Mouse (Mus musculus): ENCODE results near the gene Omt2a. TPM values are rescaled to one million over a fixed set of nuclear protein-coding genes. Genes with fewer than 3 reads are reported as not detected.
"Not testable (repeated sequence)": the region's sequence is repeated elsewhere in the genome, so short reads cannot be mapped to it uniquely, and the experiment has no call there.

The Omt2a gene
- polyA plus RNA-seq, 1 experiment from 2014 or later, result not detected

DNA sequence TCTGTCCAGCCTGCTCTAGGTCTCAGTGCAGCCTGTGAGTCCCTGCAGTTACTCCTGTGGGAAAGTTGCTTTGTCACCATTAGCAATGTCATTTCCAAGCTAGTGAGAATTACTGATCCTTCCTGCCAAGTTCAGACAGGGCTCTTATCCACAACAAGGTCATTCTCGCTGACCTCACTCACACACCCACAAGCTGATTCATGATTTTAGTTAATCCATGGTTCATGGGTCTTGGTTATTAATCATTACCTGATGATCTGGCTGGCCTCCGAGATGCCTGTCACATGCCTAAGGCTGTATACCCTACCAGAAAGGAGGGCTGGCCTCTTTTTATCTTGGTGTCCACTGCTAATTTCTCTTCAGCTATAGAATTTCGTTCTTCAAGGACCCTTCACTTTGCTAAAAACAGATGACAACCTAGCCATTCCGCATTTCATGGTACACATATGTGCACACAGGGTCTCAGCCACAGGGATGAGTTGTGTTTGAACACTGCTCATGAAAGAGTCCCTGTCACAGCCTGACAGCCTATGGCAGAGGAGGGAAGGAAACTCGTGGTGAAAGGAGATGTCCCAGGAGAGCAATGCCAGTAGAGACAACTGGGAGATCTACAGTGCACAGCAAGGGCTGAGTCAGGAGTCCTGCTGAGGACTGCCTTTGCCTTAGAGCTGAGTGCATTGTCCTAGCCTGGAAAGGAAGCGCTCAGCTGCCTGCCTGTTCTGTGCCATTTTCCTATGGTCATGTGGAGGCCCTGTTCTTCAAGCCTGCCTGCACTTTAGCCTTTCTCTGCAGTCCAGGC is 33.8 kb upstream of the Omt2a start:
- H3K4me1 ChIP-seq (replicated peaks); ATAC-seq (ENCODE audit: insufficient read depth); H3K27me3 ChIP-seq; H3K36me3 ChIP-seq (replicated peaks); H3K4me3 ChIP-seq (replicated peaks); H3K9me3 ChIP-seq (replicated peaks); H3K9ac ChIP-seq; H3K4me2 ChIP-seq; H3K27ac ChIP-seq (replicated peaks): not testable (repeated sequence)
- 43% methylated on average over 6 of the region's 6 CpGs for WGBS (ENCODE audit: insufficient replicate concordance)

GRCm38 (mm10) chr9:78347004-78347403 is 32.4 kb upstream of the Omt2a start:
- no peaks in the 10 kb centered on the region for H3K9me3 ChIP-seq (replicated peaks)
- no peak overlapping the region for H3K4me2 ChIP-seq
- H3K27me3 ChIP-seq, result no peaks in the 10 kb centered on the region
- H3K36me3 ChIP-seq (replicated peaks), result no peaks in the 10 kb centered on the region
- H3K9ac ChIP-seq, result no peak overlapping the region
- H3K4me3 ChIP-seq (replicated peaks), result no peak overlapping the region
- no peak overlapping the region for H3K27ac ChIP-seq (replicated peaks)
- no peak for ATAC-seq (ENCODE audit: insufficient read depth)
- no peaks in the 10 kb centered on the region for H3K4me1 ChIP-seq (replicated peaks)
- 38% methylated on average over 3 of the region's 3 CpGs for WGBS (ENCODE audit: insufficient replicate concordance)

GRCm38 (mm10) chr9:78345235-78345634 is 30.6 kb upstream of the Omt2a start:
- not testable (repeated sequence) for H3K4me1 ChIP-seq (replicated peaks); H3K4me2 ChIP-seq; ATAC-seq (ENCODE audit: insufficient read depth); H3K9ac ChIP-seq; H3K4me3 ChIP-seq (replicated peaks); H3K27me3 ChIP-seq; H3K36me3 ChIP-seq (replicated peaks); H3K9me3 ChIP-seq (replicated peaks); H3K27ac ChIP-seq (replicated peaks)
- whole genome bisulfite sequencing (ENCODE audit: insufficient replicate concordance), result 35% methylated on average over 4 of the region's 4 CpGs

DNA sequence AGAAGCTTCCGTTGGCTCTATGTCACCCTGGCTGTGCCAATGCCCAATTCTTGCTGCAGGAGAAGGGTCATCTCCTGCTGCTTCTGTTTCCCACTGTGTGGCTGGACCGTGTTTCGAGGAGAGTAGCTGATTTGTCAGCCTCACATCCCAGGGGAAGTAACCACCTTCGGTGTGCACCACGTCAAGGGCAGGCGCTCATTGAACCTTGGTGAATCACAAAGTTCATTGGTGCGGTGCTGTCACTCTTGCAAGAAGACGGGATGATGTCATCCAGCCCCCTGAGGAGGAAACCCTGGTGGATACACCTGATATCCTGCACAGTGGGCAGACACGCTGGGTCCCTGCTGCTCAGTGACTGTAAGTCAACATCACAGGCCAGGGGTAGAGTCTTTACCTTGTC is 28.5 kb upstream of the Omt2a start:
- H3K27me3 ChIP-seq; H3K4me1 ChIP-seq (replicated peaks); H3K4me3 ChIP-seq (replicated peaks); H3K27ac ChIP-seq (replicated peaks); H3K4me2 ChIP-seq; H3K9ac ChIP-seq; H3K9me3 ChIP-seq (replicated peaks); ATAC-seq (ENCODE audit: insufficient read depth); H3K36me3 ChIP-seq (replicated peaks): not testable (repeated sequence)
- 63% methylated on average over 9 of the region's 9 CpGs for WGBS (ENCODE audit: insufficient replicate concordance)

GRCm38 (mm10) chr9:78342494-78342893 is 27.9 kb upstream of the Omt2a start:
- not testable (repeated sequence) for ATAC-seq (ENCODE audit: insufficient read depth)

GRCm38 (mm10) chr9:78340324-78340723 is 25.7 kb upstream of the Omt2a start:
- 19% methylated on average over 8 of the region's 8 CpGs for WGBS (ENCODE audit: insufficient replicate concordance)
- H3K27ac ChIP-seq (replicated peaks); H3K9ac ChIP-seq; H3K9me3 ChIP-seq (replicated peaks); H3K36me3 ChIP-seq (replicated peaks); ATAC-seq (ENCODE audit: insufficient read depth); H3K27me3 ChIP-seq; H3K4me2 ChIP-seq; H3K4me3 ChIP-seq (replicated peaks); H3K4me1 ChIP-seq (replicated peaks): not testable (repeated sequence)

More at GRCm38 (mm10) chr9:78342494-78342893, 27.9 kb upstream of the Omt2a start:
- not testable (repeated sequence) for H3K36me3 ChIP-seq (replicated peaks); H3K9ac ChIP-seq; H3K4me3 ChIP-seq (replicated peaks); H3K4me2 ChIP-seq; H3K27me3 ChIP-seq; H3K27ac ChIP-seq (replicated peaks); H3K4me1 ChIP-seq (replicated peaks); H3K9me3 ChIP-seq (replicated peaks)
- 68% methylated on average over 4 of the region's 4 CpGs for WGBS (ENCODE audit: insufficient replicate concordance)

- not testable (repeated sequence) for H3K36me3 ChIP-seq (replicated peaks); H3K4me3 ChIP-seq (replicated peaks); H3K9ac ChIP-seq; H3K27me3 ChIP-seq; H3K4me1 ChIP-seq (replicated peaks); H3K27ac ChIP-seq (replicated peaks); ATAC-seq (ENCODE audit: insufficient read depth); H3K9me3 ChIP-seq (replicated peaks); H3K4me2 ChIP-seq
Observed at GRCm38 (mm10) chr9:78337050-78337449, 22.5 kb upstream of the Omt2a start.

DNA sequence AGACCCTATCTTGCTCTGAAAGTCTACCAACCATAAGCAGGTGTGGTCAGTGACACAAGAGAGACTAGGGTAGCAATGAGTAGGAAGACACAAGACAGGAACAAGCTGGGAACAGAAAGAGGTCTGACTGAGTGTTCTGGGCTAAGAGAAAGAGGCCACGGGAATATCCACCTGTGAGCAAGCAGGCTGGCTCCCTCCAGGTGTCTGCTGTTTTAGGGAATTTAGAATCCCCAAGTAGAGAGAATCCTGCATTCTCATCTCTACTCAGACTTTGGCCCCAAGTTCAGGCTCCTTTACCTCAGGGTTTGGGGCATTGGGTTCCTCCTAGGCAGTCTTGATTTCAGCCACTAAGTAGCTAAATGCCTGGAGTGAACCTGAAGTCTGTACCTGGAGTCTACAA is 12.7 kb upstream of the Omt2a start, which contains the start of gene Omt2b:
TSS of gene Omt2b (plus strand) at position 301 of the 400 bp plus-strand sequence.
- H3K4me3 ChIP-seq (replicated peaks); ATAC-seq (ENCODE audit: insufficient read depth); H3K9ac ChIP-seq; H3K27ac ChIP-seq (replicated peaks); H3K4me2 ChIP-seq; H3K4me1 ChIP-seq (replicated peaks); H3K27me3 ChIP-seq; H3K9me3 ChIP-seq (replicated peaks); H3K36me3 ChIP-seq (replicated peaks): not testable (repeated sequence)
- WGBS (ENCODE audit: insufficient replicate concordance), result 56% methylated on average over 1 of the region's 1 CpGs

- no peak overlapping the region for H3K4me2 ChIP-seq
- 13% methylated on average over 1 of the region's 1 CpGs for WGBS (ENCODE audit: insufficient replicate concordance)
- H3K27me3 ChIP-seq, result no peaks in the 10 kb centered on the region
- H3K9ac ChIP-seq, result no peak overlapping the region
- ATAC-seq (ENCODE audit: insufficient read depth), result no peak
- no peak overlapping the region for H3K27ac ChIP-seq (replicated peaks)
- no peaks in the 10 kb centered on the region for H3K9me3 ChIP-seq (replicated peaks)
- no peak overlapping the region for H3K4me3 ChIP-seq (replicated peaks)
- H3K36me3 ChIP-seq (replicated peaks), result no peaks in the 10 kb centered on the region
- H3K4me1 ChIP-seq (replicated peaks), result no peaks in the 10 kb centered on the region
Observed at GRCm38 (mm10) chr9:78319499-78319898, 4.9 kb upstream of the Omt2a start.

DNA sequence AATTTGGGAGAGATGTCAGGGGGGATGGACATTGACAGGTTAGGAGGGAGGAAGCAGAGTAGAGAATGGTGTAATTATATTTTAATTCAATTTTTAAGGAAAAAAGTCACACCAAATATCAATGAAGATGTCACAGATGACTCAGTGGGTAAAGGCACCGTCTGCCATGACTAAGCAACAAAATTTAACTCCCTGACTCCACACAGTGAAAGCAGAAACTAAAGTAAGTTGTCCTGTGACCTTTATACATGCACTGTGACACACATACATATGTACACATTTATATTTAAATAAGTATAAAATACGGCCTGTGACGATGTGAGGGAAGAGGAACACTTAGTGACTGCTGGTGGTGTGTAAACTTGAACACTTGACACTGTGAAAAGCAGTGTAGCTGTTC is 6.5 kb downstream of the Omt2a start:
- not testable (repeated sequence) for H3K27ac ChIP-seq (replicated peaks); H3K9ac ChIP-seq; H3K4me1 ChIP-seq (replicated peaks); H3K4me2 ChIP-seq; H3K9me3 ChIP-seq (replicated peaks); ATAC-seq (ENCODE audit: insufficient read depth); H3K36me3 ChIP-seq (replicated peaks); H3K27me3 ChIP-seq; H3K4me3 ChIP-seq (replicated peaks)
- WGBS (ENCODE audit: insufficient replicate concordance), result 39% methylated on average over 3 of the region's 3 CpGs

DNA sequence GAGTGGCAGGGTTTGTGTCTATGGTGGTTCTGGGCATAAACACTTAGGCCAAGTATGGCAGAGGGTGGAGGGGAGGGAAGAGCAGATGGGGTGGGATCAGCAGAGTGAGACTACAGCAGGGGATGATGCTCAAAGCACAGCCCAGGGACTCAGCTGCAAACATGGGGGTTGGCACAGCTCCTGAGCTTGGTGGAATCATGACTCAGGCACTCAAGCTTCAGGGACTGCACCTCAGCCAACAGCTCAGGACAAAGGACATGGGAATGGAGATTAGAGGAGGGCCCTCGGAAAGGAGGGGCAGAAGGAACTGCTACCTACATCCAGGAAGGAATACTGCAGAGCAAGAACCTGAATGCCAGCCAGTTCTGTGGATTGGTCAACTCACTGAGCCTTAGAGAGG is 15.5 kb downstream of the Omt2a start:
- H3K4me1 ChIP-seq (replicated peaks); H3K4me2 ChIP-seq; H3K9me3 ChIP-seq (replicated peaks); H3K4me3 ChIP-seq (replicated peaks); H3K27me3 ChIP-seq; H3K27ac ChIP-seq (replicated peaks); H3K36me3 ChIP-seq (replicated peaks); H3K9ac ChIP-seq; ATAC-seq (ENCODE audit: insufficient read depth): not testable (repeated sequence)
- WGBS (ENCODE audit: insufficient replicate concordance), result 38% methylated on average over 1 of the region's 1 CpGs

GRCm38 (mm10) chr9:78298232-78298631 is 16.4 kb downstream of the Omt2a start:
- no peak for ATAC-seq (ENCODE audit: insufficient read depth)
- Histone ChIP-seq H3K27me3 (no peaks in the 10 kb centered on the region), H3K9me3 (replicated peaks) (no peaks in the 10 kb centered on the region), H3K4me1 (replicated peaks) (no peaks in the 10 kb centered on the region), H3K4me3 (replicated peaks) (no peak overlapping the region), H3K9ac (no peak overlapping the region), H3K4me2 (no peak overlapping the region), H3K27ac (replicated peaks) (no peak overlapping the region), H3K36me3 (replicated peaks) (no peaks in the 10 kb centered on the region)
- WGBS (ENCODE audit: insufficient replicate concordance), result 61% methylated on average over 1 of the region's 1 CpGs

Measured in liver, embryonic 15.5 days (tissue).